Mouse (Mus musculus) embryo, embryonic 11.5 days (tissue): ENCODE results near the gene Alk.

Experiments used
- DNase-seq: peaks from one replicate; pipeline ENCODE4 v3.0.0-alpha.2; 2012; ENCODE audit warnings: low read depth, low spot score

Alk gene

GRCm38 (mm10) chr17:72030672-72031071 is 573.8 kb downstream of the Alk start:
- DNase-seq: no peak

- DNase-seq: no peak
Observed at GRCm38 (mm10) chr17:72023323-72023722, 581.1 kb downstream of the Alk start.

- no peak for DNase-seq
Observed at GRCm38 (mm10) chr17:72021733-72022669, 582.4 kb downstream of the Alk start.

- DNase-seq: no peak
Observed at GRCm38 (mm10) chr17:72017329-72017728, 587.1 kb downstream of the Alk start.

- no peak for DNase-seq
Observed at GRCm38 (mm10) chr17:72015253-72015652, 589.2 kb downstream of the Alk start.

- DNase-seq: no peak
Observed at GRCm38 (mm10) chr17:72012775-72013174, 591.7 kb downstream of the Alk start.

GRCm38 (mm10) chr17:72009836-72010235 is 594.6 kb downstream of the Alk start:
- DNase-seq: no peak

- DNase-seq: no peak
Observed at GRCm38 (mm10) chr17:72008389-72008788, 596.0 kb downstream of the Alk start.

GRCm38 (mm10) chr17:72005365-72005764 is 599.1 kb downstream of the Alk start:
- no peak for DNase-seq

- no peak for DNase-seq
Observed at GRCm38 (mm10) chr17:71999527-72000482, 604.6 kb downstream of the Alk start.

- no peak for DNase-seq
Observed at GRCm38 (mm10) chr17:71997680-71998079, 606.7 kb downstream of the Alk start.

GRCm38 (mm10) chr17:71995539-71995938 is 608.9 kb downstream of the Alk start:
- no peak for DNase-seq

GRCm38 (mm10) chr17:71994144-71994543 is 610.3 kb downstream of the Alk start:
- no peak for DNase-seq

- DNase-seq: no peak
Observed at GRCm38 (mm10) chr17:71993011-71993410, 611.4 kb downstream of the Alk start.

- DNase-seq: no peak
Observed at GRCm38 (mm10) chr17:71991260-71991659, 613.2 kb downstream of the Alk start.

GRCm38 (mm10) chr17:71990176-71990720 is 614.2 kb downstream of the Alk start:
- no peak for DNase-seq

GRCm38 (mm10) chr17:71988736-71989569 is 615.5 kb downstream of the Alk start:
- no peak for DNase-seq

GRCm38 (mm10) chr17:71986998-71987397 is 617.4 kb downstream of the Alk start:
- no peak for DNase-seq

- no peak for DNase-seq
Observed at GRCm38 (mm10) chr17:71986456-71986855, 618.0 kb downstream of the Alk start.

- no peak for DNase-seq
Observed at GRCm38 (mm10) chr17:71981177-71981576, 623.2 kb downstream of the Alk start.
